Mouse (Mus musculus) ovary, postnatal 36 days (tissue): ENCODE data around the gene Adamtsl5.

Experiments
- DNase-seq: peaks from one replicate; pipeline ENCODE4 v3.0.0; 2022; ENCODE audit warnings: low spot score, mixed read lengths

The Adamtsl5 gene

DNA sequence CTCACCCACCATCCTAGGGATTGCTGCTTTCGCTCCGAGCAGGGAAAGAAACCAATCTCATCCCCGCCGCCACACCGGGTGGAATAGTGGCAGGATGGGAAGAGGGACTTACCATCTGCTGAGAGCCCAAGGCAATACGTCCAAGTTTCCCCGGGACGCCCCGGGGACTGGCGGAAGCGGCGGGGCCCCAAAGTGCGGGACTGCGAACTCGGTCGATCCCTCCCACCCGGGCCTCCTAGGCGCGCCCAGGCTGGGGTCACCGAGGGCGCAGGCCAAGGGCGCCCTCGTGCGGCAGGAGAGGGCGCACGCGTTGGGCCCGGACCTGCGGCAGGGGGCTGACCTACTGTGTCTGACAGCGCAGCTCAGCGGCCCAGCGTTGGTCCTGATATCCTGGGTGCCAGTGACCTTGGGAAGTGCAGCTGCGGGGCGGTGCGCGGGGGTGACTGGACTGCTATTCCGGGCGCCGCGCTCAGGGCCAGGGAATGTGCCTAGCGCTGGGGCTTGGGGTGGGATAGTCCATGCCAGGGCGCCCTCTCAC lies at the start of gene Adamtsl5:
Gene Adamtsl5 (minus strand): TSS at position 169 of the 538 bp plus-strand sequence.
- DNase-seq, result peak; percentile 68

DNA sequence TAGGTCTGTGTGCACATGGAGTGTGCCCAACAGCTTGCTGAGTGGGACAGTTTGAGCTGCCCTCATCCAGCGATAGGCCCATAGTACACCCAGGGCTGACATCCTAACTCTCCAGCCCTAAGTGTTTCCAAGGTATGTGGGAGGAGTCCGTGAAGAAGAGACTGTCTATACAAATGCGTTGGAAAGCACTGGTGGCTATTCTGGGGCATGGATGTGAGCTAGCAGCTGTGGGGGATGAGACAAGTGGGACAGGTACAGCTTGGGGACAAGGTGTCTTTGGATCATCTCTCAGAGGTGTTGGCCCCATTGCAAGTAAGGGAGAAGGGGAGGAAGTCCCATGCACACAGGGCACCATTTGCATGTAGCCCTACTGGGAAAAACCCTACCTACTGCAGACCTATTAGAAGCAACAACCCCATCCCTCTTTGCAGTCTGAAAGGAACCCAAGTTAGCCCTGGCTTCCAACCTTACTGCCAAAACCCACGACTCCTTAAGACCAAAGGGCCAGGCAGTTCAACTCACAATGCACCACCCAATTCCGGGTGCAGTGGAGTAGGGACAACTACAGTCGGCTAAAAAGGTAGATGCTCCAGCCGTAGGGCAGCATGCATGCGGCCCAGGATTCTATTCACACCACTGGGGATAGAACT lies 49.4 kb upstream of the Adamtsl5 start:
- DNase-seq, result no peak

DNA sequence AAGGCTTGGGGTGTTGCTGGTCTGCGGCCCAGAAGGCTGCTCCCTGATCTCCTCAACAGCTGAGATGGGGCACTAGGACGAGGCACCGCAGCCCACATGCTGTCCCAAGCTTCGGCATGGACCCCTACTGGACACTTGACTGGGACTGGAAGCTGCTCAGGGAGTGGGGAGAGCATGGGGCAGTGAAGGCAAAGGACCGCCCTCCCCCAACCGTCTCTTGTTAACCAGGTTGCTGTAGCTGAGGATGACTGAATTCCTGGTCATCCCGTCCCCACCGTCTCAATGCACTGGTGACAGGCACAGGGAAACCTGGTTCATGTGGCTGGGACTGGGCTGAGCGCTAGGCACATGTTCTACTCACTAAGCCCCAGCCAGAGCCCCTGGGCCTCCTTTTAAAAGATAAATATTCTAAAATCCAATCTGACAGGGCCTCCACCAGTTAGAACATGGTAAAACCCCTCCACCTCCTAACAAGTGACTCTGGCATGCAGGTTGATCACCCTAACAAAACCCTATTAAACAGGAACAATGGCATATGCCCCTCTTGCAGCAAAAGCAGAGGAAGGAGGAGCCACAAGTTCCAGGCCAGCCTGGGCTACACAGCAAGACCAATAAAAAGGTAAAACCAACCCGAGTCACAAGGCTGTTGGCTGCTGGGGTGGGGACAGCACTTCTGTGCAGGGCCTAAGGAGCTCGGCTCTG lies 48.8 kb upstream of the Adamtsl5 start:
- DNase-seq, result no peak

DNA sequence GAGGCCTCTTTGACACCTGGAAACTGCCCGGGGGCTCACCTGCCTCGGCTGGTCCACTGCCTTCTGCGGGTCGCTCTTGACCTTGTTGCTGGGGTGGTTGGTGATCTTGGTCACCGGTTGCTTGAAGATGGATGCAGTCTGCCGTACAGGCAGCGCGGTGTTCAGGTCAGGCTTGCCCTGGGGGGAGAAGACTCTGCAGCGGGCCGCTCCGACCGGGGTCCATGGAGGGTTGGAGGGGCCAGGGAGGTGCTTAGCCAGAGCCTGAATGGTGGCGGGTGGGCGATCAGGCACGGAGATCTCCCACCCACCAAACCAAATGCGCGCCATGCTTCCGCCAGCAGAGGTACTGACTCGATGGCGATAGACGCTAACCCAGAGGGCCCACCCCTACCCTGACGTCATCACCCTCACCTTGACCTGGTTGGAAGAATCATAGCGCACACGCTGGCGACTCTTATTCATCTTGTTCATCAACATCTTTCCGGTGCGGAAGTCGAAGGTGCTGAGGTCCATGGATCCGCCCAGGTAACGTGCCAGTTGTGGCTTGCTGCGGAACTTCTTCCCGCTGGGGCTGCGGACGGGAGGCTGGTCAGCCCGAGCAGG lies 46.9 kb upstream of the Adamtsl5 start:
- no peak for DNase-seq

DNA sequence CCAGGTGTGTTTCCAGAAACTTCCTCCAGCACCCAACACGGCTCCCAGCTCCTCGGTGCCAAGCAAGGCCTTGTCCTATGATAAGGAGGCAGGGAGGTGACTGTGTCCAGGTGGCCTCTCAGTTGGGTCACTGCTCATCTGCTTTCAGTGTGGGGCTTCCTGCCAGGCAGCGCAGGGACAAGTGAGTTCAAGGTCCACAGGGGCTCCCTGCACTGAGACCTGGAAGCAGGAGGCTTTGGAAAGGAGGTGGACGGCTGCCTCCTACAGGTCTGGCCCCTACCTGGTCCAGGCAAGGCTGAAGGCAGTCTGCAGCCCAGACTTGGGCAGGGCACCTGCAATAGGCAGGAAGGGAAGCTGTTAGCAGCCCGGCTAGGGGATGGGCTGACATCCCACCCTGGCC lies 44.5 kb upstream of the Adamtsl5 start:
- DNase-seq, result no peak

DNA sequence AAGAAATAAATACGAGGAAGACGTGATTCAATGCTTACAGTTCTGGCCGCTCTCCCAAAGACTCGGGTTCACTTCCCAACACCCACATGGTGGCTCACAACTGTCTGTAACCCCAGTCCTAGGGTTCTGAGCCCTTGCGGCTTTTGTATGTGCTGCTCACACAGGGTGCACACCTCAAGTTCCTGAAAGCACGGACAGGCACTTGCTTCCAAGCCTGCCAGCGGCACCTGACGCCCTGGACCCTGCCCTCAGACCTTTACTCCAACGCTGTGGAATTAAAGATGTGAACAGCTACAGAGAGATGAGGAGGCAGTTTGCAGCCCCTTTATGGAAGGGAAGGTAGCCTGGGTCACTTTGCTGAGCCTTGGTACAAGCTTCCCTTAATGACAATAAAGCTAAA lies 42.5 kb upstream of the Adamtsl5 start:
- DNase-seq, result no peak

DNA sequence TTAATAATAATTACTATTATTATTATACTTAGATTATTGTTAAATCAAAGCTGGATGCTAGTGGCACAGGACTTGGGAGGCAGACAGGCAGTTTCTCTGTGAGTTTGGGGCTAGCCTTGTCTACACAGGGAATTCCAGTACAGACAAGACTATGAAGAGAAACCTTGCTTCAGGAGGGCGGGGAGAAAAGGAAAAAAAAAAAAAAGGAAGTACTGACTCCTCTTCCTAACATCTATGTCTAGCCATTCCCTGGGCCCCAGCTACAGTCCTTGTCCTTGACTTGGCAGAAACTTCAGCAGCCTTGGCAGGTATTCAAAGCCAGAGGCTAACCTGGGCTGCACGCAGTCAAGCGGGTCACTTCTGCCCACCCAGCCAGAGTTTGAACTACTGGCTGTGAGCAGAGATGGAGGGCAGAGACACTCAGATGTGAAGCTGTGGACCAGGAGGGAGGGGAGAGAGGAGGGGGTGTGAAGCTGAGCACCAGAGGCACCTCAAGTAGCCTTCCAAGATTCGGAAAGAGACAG lies 41.0 kb upstream of the Adamtsl5 start:
- no peak for DNase-seq

DNA sequence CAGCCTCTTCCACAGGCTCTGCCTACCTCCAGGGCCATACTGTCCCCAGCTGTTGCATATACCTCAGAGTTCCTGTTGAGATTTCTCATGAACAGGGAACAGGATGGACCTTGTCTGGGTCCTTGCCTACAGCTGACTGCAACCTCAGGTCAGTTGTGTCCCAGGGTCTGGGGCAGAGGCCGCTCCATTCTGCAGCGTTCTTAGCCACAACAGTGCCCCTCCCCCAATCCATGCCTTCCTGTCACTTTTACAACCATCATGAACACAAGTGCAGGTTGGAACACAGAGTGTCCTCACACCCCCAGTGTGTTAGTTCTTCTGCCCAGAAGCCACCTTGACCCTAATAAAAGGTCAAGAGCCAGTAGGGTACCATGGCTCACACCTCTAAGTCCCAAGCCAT lies 40.5 kb upstream of the Adamtsl5 start:
- no peak for DNase-seq

DNA sequence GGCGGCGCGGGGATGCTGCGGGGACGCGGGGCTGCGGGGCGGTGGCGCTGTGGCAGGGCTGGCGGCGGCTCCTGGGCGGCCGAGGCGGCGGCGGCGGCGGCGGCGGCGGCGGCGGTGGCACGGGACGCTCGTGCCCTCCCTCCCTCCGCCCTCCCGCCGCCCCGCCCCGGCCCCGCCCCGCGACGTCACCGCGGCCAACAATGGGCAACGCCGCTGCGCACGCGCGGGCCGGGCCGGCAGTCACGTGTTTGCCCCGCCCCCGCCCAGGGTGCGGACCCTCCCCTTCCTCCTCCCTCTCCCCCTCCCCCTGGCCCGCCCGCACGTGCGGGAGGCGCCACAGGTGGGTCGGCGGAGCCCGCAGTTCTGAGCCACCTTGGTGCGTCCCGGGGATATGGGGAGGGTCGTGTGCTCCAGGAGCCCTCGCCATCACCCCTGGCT lies 39.3 kb upstream of the Adamtsl5 start, which contains the start of gene Mex3d:
Gene Mex3d (minus strand): TSS at position 138 of the 438 bp plus-strand sequence.
- peak; percentile 91 for DNase-seq

DNA sequence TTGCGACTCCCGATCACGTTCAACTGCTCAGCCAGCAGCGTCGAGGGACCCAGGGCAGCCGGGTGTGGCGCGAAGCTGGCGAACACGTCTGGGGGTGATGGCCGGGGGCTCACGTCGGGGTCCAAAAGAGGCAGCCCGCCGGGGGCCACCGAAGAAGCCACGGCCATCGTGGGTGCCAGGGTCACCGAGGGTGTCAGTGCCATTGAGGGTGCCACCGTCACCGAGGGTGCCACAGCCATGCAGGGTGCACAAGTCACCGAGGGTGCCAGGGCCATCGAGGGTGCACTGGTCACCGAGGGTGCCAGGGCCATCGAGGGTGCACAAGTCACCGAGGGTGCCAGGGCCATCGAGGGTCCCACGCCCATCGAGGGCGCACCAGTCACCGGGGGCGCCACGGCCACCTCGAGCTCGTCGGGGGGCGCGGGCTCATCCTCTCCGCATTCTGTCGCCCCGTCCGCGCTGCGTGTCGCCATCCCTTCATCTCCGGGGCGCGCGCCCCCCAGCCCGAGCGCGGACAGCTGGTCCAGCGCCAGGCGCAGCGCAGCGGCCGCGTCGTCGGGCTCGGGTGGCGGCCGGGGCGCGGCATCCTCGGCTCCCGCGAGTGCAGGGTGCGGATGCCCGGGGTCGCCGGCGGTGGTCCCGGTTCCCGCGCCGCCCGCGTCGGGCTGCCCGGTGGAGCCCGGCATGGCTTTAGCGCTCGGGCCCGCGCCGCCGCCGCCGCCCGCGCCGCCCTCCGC lies 38.7 kb upstream of the Adamtsl5 start:
- peak; percentile 47 for DNase-seq

DNA sequence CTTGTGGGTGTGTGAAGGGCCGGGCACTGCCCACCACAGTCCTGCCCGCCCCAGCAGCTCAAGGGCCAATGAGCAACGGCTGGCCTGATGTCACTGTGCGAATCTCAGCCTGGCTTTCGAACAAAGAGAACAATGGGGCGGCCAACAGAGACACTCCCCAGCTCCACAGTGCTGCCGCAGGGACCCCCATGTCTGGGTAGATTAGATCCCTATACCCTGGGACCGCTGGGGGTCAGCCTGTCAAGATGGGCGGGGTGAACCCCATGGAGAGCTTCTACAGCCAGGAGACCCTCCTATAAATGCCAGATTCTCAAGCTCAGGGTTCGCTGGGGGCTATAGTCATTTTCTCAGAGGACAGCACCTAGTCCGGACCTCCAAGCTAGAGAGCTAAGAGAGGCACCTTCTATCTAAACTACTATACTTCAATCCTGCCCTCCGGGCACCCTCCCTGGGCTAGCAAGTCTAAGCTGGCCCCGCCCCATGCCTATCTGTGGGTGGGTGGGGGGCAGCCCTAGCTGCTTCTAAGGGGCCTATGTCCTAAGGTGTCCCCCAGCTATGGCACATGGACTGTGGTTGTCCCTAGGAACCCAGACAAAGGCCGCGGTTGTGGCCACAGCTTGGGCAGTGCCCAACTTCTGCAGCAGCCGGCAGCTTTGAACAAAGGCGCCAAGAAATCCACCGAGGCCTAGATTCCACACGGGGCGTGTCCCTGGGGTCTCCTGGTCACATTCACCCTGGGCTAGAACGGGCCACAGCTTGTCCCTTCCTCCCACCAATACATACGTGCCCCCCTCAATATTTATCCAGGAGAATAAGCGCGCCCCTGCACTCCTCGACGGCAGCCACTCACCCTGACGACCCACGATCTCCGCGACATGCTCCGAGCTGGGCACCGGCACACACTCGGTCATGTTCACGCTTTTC lies 37.9 kb upstream of the Adamtsl5 start:
- peak; percentile 54 for DNase-seq

DNA sequence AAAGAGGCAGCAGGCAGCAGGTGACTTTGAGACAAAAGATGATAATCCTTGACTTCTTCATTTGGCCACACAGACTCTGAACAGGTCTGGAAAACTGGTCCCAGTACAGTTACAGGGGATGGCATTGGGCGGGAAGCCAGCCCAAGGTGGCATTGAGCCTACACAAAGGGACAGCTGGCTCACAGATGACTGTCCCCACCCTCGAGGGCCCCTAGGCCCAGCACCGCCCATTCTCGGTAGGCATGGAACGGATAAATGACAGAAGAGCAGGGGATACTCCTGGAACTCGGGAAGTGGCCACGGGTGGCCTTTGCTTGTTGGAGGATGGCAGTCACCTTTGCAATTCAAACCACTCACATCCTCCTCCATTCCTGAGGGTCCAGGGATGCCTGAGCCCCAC lies 37.1 kb upstream of the Adamtsl5 start:
- DNase-seq, result no peak

DNA sequence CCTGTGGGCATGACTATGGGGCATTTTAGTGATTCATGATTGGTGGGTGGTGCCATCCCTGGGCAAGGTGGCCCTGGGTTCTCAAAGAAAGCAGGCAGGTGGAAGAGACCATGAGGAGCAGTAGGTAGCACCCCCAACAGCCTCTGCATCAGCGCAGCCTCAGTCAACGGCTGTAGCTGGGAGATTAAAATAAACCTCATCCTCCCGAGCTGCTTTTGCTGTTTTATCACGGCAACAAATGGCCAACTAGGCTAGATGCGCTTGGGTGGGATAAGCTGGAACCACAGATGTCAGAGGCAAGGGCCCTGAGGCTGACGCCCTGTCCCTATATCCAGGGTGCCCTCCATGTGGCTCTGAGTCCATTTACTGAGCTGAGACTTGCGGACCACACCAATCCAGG lies 36.5 kb upstream of the Adamtsl5 start:
- DNase-seq, result no peak

DNA sequence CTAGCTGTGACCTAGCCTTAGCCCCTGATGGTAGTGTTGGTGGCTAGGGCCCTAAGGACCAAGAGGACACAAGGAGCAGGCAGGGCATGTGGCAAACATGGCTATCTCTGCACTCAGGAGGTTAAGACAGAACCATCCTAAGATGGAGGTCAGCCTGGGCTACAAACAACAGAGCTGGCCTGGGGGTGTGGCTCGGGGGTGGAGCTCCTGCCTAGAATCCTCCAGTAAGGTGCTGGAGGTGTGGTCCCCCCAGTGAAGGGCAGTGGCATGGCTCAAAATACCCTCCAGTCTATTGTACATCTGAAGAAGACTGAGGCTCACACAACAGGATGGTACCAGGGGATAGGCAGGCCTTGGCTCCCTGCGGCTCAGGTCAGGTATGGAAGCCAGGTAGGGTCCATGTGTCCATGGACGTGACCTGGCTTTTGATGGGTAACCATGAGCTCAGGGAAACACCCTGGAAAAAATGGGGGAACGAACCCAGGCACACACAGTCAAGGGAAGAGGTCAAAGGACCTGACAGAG lies 36.0 kb upstream of the Adamtsl5 start:
- DNase-seq, result no peak

DNA sequence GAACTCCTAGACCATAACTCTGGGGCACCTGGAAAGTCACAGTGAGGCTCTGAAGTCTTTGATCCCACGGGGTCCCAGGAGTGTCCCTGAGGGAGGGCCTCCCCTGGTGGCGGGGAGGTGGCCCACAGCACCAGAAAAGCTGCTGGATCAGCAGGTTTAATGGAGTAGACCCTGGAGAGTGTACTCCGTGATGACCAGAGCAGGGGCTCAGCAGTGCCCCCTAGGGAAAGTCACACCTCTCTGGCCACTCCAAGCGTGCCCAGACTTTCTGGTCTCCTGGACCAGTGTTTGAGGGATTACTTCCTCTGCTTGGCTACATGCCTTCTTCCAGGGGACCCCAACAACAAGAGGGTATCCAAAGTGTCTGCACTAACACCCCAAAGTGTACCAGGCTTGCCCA lies 35.2 kb upstream of the Adamtsl5 start:
- no peak for DNase-seq

DNA sequence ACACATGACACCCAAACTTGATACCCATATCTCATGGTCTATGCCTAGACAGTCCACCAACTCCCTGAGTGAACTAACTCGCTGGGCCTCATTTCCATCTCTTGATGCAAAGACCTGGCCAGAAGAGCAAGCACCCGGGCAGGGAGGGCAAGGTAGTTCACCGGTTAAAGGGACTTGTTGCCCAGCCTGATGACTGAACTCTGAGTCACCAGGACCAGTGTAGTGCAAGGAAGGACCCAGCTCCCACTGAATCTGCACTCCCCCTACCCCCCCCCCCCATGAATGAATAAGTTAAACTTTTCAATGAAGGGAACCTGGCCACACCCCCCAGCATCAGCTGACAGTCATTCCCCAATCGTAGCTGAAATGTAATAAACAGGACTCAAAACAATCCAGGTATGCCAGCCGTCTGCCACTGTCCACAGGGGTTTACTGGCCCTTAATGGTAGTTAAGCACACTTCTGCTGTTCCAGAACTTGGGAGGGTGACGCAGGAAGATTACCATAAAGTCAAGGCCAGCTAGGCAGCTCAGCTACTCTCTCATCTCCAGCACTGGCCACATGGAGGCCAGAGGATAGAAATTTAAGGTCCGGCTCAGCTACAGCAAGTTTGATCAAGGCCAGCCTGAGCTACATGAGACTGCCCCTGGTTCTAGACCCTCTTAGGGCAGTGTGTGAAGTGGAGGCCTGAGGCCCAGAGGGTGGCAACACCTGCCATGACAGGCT lies 34.6 kb upstream of the Adamtsl5 start:
- DNase-seq, result no peak

DNA sequence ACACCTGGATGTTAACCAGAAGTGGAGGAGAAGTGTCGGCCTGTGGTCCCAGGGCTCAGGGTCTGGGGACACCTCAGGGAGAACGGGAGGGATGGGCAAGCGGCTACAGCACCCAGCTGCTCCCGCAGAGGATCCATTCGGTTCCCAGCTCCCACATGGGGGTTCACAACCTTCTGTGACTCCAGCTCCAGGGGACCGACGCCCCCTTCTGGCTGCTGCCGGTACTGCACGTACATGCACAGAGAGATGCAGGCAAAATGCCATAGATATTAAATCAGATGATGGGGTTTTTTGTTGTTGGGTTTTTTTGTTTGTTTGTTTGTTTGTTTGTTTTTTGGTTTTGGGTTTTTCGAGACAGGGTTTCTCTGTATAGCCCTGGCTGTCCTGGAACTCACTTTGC lies 29.5 kb upstream of the Adamtsl5 start:
- no peak for DNase-seq

DNA sequence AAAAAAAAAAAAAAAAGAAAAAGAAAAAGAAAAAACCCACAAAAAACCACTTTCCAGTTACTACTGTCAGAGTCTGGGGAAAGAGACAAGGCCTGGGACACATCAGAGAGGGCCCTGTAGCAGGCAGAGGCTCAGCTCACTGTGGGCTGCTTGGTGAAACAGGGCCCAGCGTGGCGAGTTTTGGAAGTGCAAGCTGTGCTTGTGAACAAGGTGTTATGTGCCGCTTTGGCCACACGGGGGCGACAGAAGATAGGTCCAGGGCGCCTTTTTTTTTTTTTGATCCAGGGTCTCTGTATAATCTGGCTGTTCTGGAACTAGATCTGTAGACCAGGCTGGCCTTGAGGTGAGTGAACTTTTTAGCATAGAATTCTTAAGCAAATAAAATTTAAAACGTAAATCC lies 27.9 kb upstream of the Adamtsl5 start:
- DNase-seq, result peak; percentile 90

DNA sequence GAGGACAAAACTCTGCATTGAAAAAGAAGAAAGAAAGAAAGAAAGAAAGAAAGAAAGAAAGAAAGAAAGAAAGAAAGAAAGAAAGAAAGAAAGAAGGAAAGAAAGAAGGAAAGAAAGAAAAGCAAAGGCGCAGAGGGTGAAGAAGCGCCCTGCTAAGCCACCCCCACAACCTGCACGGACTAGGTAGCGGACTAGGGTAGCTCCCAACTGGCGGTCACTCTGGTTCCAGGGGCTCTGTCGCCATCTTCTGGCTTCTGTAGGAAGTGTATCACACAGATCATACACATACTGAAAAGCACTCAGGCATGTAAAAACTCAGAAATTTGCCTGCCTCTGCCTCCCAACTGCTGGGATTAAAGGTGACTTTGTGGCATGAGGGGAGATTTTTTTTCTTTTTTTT lies 25.9 kb upstream of the Adamtsl5 start:
- peak; percentile 64 for DNase-seq

DNA sequence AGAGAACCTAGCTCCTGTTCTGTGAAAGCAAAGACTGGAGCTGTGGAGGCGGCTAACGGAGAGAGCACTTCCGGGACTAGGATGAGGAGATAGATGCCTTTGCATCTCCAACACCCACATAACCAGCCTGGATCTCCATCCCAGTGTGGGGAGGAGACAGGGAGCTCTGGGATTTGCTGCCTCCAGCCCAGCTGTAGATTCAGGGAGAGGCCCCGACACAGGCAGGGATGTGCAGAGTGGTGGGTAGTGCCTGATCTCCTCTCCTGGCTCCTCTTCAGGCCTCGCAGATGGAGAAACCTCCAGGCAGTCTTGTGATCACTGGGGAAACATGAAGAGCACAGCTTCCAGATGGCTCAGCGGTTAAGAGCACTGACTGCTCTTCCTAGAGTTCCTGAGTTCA lies 24.5 kb upstream of the Adamtsl5 start:
- no peak for DNase-seq
